Mouse (Mus musculus) embryonic stem cell, embryonic (primary cell): Measurements from ENCODE around the gene Glp2r.

Experiments
- CTCF ChIA-PET, 4 experiments: fragments of 300-600 bp in 2 of 4; fragments of 350-600 bp in 2 of 4; sonication (Branson Sonifier 250); formaldehyde crosslinking; loops; one replicate each; lab custom pipeline; 2022; ENCODE audit warnings: inconsistent platforms in 2 of 4; lab: Charles Lee
- POLR2A ChIA-PET, 4 experiments: fragments of 300-600 bp in 2 of 4; fragments of 350-600 bp in 2 of 4; sonication (Branson Sonifier 250); formaldehyde crosslinking; loops; one replicate each; lab custom pipeline; 2022; ENCODE audit warnings: antibody characterized with exemption in 4 of 4, inconsistent platforms in 1 of 4; lab: Charles Lee

The Glp2r gene

DNA sequence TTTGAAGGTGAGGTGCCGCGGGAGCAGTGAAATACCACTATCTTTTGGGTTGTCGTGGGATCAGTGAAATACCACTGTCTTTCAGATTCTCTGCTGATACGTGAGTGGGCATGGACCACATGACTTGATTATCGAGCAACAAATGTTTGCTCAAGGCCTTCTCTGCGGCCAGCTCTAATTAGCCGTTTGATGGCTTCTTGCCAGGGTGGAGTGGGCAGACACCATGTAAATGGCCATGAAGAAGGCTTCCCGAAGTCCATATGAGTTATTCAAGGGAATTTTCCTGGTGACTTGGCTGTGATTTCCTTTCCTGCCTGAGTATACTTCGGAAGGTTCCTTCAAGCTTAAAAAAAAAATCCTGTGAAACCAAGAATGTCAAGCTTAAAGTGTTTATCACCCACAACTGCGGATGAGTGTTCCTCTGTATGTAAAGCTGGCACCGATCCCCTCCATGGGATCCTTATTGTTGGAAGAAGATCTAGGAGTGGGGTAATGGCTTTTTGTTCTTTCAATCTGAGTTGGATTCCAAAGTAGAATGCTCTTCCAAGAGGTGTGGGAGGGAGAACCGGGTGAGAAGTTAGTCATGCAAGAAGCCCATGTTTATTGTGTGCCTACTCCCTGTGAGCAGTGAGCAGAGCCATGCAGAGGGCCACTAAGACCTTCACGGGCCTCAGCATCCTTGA, 154.3 kb downstream of the Glp2r start:
- ChIA-PET CTCF (interaction anchor here in 1 of 4 experiments (0.6 kb wide), 1 partner anchor 20 kb away, joined by 3 read pairs; no protein-coding TSS in a partner anchor), POLR2A (no interaction called here)

DNA sequence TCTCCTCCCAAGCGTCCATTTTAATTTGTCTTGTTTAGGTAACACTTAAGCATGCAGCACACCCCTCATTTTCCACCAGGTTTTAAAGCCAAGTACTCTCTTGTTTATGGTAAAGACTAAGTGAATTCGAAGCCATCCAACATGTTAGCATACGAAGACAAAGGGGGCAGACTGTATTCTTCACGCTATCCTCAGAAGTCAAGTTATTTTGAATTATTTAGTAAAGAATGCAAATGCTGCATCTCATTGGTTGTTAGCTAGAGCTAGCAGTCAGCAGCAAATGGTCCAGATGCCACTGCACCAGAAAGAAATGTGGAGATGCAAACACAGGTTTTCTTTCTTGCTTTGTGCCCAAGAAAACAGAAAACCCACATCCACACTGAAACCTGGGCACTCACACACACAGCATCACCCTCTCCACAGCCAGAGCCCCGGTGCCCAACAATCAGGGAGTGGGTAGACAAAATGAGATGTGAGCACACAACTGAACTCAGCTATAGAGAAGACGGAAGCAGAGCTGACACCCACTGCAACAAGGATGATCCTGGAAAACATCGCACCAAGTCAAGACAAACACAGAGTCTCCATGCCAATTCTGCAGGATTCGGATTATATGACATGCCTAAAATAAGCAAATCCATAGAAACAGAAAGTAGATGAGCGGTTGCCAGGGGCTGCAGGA, 158.7 kb downstream of the Glp2r start:
- ChIA-PET POLR2A (no interaction called here), CTCF (no interaction called here)
